Mouse (Mus musculus) stomach, postnatal 0 days (tissue): ENCODE data around the gene Mad1l1.

Experiments used
- CTCF ChIP-seq: IDR thresholded peaks from 2 replicates; pipeline ENCODE4 v1.5.1; 2016; ENCODE audit warnings: antibody characterized with exemption, low read depth, mild to moderate bottlenecking, moderate library complexity
- EP300 ChIP-seq: optimal IDR thresholded peaks from 2 replicates; pipeline ENCODE3; 2016; ENCODE audit warnings: antibody characterized with exemption

DNA sequence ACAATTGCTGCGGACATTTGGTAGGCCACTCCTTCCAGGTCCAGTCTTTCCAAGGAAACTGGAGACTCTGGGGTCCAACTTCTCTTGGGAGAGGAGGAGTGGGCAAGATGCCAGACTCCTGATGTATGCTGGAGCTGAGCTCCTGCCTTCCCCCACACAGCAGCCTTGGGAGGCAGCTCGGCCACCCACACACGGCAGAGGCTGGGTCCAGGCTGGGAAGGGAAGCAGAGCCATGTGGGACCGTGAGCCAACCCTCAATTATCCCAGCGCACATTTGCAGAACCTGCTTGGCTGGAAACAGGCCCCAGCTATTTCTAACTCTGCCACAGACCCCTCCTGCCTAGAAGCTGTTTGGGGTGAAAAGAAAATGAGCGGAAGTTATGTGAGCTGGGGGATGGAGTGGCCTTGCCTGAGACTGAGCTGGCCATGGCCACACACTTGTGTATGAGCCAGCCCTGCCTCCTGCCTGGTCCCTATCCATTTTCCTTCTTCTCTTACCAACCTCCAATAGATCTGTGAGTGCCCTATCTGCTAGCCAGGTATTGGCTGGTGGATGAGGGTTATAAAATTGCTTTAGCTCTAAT, 260.0 kb downstream of the Mad1l1 start:
- TF ChIP-seq CTCF (no peak), EP300 (no peak)
